Mouse (Mus musculus) heart, adult 8-10 months (tissue): ENCODE data around the gene Snrnp48. TPM values are rescaled to one million over a fixed set of nuclear protein-coding genes. Genes with fewer than 3 reads are reported as not detected.

ENCODE experiments used
- DNase-seq: peaks from one replicate; pipeline ENCODE4 v3.0.0; 2022; ENCODE audit warnings: low spot score
- total RNA-seq, 4 experiments: library from RNA; stranded (reverse); gene quantifications; 2 replicates each; pipeline ENCODE4 v1.2.4; 2022

Snrnp48 gene
- total RNA-seq, 4 experiments from 2014 or later, result 6.5 to 15.6 (median 10.9) TPM

DNA sequence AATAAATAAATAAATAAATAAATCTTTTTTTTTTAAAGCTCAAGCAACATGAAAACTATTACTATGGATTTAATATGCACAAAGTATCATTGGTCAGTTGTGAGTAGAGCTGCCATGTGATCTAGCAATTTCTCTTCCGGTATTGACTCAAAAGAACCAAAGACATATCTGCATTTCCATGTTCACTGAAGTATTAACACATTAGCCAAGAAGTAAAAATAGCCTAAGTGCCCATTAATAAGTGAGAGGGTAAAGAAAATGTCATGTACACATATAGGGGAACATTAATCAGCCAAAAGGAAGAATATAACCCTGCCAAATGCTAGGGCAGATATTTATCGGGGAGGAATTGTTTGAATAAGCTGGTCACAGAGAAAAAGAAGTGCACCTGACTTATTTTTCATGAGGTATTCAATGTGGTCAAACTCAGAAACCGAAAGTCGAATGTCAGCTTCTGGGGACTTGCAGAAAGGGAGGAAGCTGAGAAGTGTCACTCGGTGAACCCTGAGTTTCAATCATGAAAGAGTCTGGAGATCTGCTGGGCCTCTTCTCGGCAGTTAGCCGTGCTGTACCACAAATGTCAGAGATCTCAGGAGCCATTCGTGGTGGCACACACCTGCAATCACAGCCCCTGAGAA, 64.4 kb downstream of the Snrnp48 start:
- DNase-seq, result no peak

DNA sequence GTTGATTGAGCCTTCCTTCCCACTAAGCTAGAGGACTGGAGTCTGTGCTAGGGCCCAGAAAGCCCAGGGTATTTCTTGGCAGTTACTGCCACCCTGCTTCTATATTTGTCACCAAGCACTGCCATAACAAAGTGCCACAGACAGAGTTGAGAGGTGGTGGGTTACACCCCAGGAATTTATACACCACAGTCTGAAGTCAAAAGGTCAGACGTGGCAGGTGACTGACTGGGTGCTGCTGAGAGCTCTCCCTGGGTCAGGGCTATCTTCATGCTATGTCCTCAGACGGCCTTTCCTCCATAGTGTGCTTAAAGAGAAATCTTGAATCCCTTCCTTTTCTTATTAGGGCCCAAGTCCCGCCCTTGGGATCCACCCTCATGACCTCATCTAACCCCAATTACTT, 67.9 kb downstream of the Snrnp48 start:
- DNase-seq, result no peak

Other genes starting within 250 kb of the Snrnp48 start
- gene Ssr1, start 210.7 kb upstream of the Snrnp48 start, total RNA-seq, result 10 to 100 TPM; 36.3 to 44.8 (median 42.9) TPM
- gene Riok1, start 167.9 kb upstream of the Snrnp48 start, total RNA-seq, result 10 to 100 TPM in 2 of 4 experiments, 1 to 10 TPM in 2; 8.2 to 10.6 (median 9.3) TPM
- gene Cage1, start 167.9 kb upstream of the Snrnp48 start, total RNA-seq, result 1 to 10 TPM; 1.6 to 3.0 (median 2.1) TPM
- 100 to 1,000 TPM; 553 to 683 (median 643) TPM for gene Dsp, start 53.6 kb upstream of the Snrnp48 start, total RNA-seq
- gene Bmp6, start 140.2 kb downstream of the Snrnp48 start, total RNA-seq, result 10 to 100 TPM; 23.9 to 27.7 (median 24.9) TPM